22 mouse cellular contexts compared by ENCODE assay signal in the genomic region with DNA sequence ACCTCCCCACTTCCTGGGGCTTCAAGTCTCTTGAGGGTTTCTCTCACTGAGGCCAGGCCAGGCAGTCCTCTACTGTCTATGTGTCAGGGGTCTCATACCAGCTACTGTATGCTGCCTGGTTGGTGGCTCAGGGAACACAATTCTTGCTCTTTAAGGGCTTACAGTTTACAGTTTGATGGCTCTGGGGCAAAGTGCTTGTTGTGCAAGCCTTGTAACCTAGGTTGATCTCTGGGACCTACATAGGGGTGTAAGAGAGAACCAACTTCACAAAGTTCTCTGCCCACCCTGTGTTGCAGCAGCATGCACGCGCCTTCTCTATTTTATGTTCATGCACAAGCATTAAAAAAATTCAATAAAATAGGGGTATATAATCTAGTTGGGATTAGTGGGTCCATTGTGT.
"Had no signal": no experiment of that assay in that cellular context is flagged by ENCODE, and none has a peak within 500 bp of the region (broad histone marks: within the 10 kb centered on the region; RNA-seq: fewer than 3 reads in every experiment).

No protein-coding gene starts in this region.

- H3K36me3 ChIP-seq: heart, embryonic 10.5 days; heart, embryonic 12.5 days; hindbrain, embryonic 13.5 days; hindbrain, embryonic 15.5 days; limb, embryonic 13.5 days; limb, embryonic 15.5 days had no signal

- DNase-seq: gastrocnemius, adult 2 months; gastrocnemius, postnatal 10 days; gastrocnemius, postnatal 25 days; heart, adult 18-20 months; heart, postnatal 10 days; heart, postnatal 4 days; kidney, adult 11 months; kidney, adult 8-10 months; kidney, postnatal 10 days; kidney, postnatal 25 days; layer of hippocampus, adult 9-11 months; layer of hippocampus, postnatal 36 days; left cerebral cortex, postnatal 4 days had no signal

- H3K27ac ChIP-seq: gastrocnemius, adult 2 months; heart, embryonic 10.5 days; hindbrain, embryonic 13.5 days; hindbrain, embryonic 15.5 days; hindbrain, postnatal 0 days; limb, embryonic 13.5 days; limb, embryonic 15.5 days; liver, embryonic 14.5 days had no signal

- H3K4me1 ChIP-seq: heart, embryonic 10.5 days; heart, embryonic 12.5 days; hindbrain, embryonic 13.5 days; hindbrain, embryonic 15.5 days; limb, embryonic 13.5 days; limb, embryonic 15.5 days had no signal

- H3K4me2 ChIP-seq: heart, embryonic 12.5 days; hindbrain, embryonic 13.5 days; hindbrain, embryonic 15.5 days; limb, embryonic 13.5 days; limb, embryonic 15.5 days had no signal

- H3K9ac ChIP-seq: heart, embryonic 12.5 days; hindbrain, embryonic 13.5 days; hindbrain, embryonic 15.5 days; limb, embryonic 13.5 days; limb, embryonic 15.5 days; liver, embryonic 14.5 days had no signal

- H3K27me3 ChIP-seq: heart, embryonic 12.5 days; hindbrain, embryonic 13.5 days; hindbrain, embryonic 15.5 days; limb, embryonic 13.5 days; limb, embryonic 15.5 days had no signal

- H3K4me3 ChIP-seq: gastrocnemius, adult 2 months; heart, embryonic 10.5 days; heart, embryonic 12.5 days; hindbrain, embryonic 13.5 days; hindbrain, embryonic 15.5 days; limb, embryonic 13.5 days; limb, embryonic 15.5 days had no signal

- H3K9me3 ChIP-seq: heart, embryonic 10.5 days; heart, embryonic 12.5 days; hindbrain, embryonic 13.5 days; hindbrain, embryonic 15.5 days; limb, embryonic 13.5 days; limb, embryonic 15.5 days had no signal

- ATAC-seq: forebrain, embryonic 16.5 days; hindbrain, postnatal 0 days had no signal
